Mouse (Mus musculus) left cerebral cortex, postnatal 4 days (tissue): ENCODE results near the gene Trp53rka. TPM values are rescaled to one million over a fixed set of nuclear protein-coding genes. Genes with fewer than 3 reads are reported as not detected.

Source experiments
- total RNA-seq, 2 experiments: library from RNA; stranded (reverse); gene quantifications; 2 replicates each; pipeline ENCODE4 v1.2.3; 2021

Gene Trp53rka
- total RNA-seq, 2 experiments from 2014 or later, result 22.4 to 24.6 TPM

Other genes with a start within 250 kb of the Trp53rka start
- 10 to 100 TPM; 36.4 to 37.1 TPM for gene Slc35c2, start 205.5 kb downstream of the Trp53rka start, total RNA-seq
- gene Elmo2, start 166.8 kb downstream of the Trp53rka start, total RNA-seq, result 10 to 100 TPM; 79.3 to 80.6 TPM
- gene Zfp663, start 124.6 kb downstream of the Trp53rka start, total RNA-seq, result 1 to 10 TPM; 4.3 to 5.8 TPM
- gene Zfp334, start 105.1 kb downstream of the Trp53rka start, total RNA-seq, result 10 to 100 TPM; 16.5 TPM
- gene Ocstamp, start 92.9 kb downstream of the Trp53rka start, total RNA-seq, result not detected
- 10 to 100 TPM; 13.0 to 14.2 TPM for gene Slc13a3, start 20.1 kb downstream of the Trp53rka start, total RNA-seq
- gene Slc2a10, start 10.5 kb upstream of the Trp53rka start, total RNA-seq, result 1 to 10 TPM; 1.1 to 1.3 TPM
- 1 to 10 TPM; 7.0 to 7.8 TPM for gene Eya2, start 101.7 kb upstream of the Trp53rka start, total RNA-seq